Mouse (Mus musculus) heart, postnatal 0 days (tissue): Measurements from ENCODE around the gene Gfi1.

ENCODE experiments used
- CTCF ChIP-seq: IDR thresholded peaks from 2 replicates; pipeline ENCODE4 v1.5.1; 2016; ENCODE audit warnings: antibody characterized with exemption, control low read depth, low read depth
- EP300 ChIP-seq: IDR thresholded peaks from 2 replicates; pipeline ENCODE4 v1.6.1; 2016; ENCODE audit warnings: antibody characterized with exemption, low read depth

GRCm38 (mm10) chr5:107700873-107701272 lies 25.0 kb downstream of the Gfi1 start:
- TF ChIP-seq EP300 = no peak
- no peak for TF ChIP-seq CTCF
